Mouse (Mus musculus) myocyte (in vitro differentiated cells): ENCODE measurements around the gene Gm27021.

Source experiments
- E2F4 ChIP-seq: IDR thresholded peaks from one replicate; pipeline ENCODE4 v1.6.1; 2011; ENCODE audit warnings: mild to moderate bottlenecking, control low read depth, moderate library complexity; ENCODE audit not compliant: insufficient read depth
- POLR2A ChIP-seq: IDR thresholded peaks from one replicate; pipeline ENCODE4 v1.6.1; 2011; ENCODE audit warnings: low read depth, mild to moderate bottlenecking, control low read depth, moderate library complexity; ENCODE audit not compliant: insufficient read length
- POLR2AphosphoS2 ChIP-seq: IDR thresholded peaks from one replicate; pipeline ENCODE4 v1.6.1; 2011; ENCODE audit warnings: low read depth, control low read depth; ENCODE audit not compliant: insufficient read length

DNA sequence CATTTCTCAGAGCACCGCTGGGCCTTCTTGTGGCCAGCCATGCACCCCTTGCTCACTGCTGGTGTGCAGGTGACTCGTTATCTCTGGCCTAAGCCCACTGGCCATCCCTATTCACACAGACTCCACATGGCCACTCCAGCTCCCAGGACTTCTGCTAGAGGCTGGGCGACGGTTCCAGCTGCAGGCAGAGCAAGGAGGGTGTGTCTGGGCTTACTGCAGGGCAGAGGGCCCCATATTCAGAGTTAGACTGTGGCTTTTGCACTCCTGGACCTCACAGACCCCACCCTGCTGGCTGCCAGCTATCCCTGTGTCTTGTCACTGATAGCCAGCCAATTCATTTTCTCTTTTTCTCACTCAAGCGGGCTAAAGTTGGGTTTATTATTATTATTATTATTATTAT is 16.2 kb upstream of the Gm27021 start:
- no peak for TF ChIP-seq E2F4
- no peak for TF ChIP-seq POLR2A
- no peak for TF ChIP-seq POLR2AphosphoS2
